Mouse (Mus musculus): ENCODE results near the gene Spata5.

Spata5 gene

GRCm38 (mm10) chr3:37420641-37421040 lies 945 bp downstream of the Spata5 start:
- peak; percentile 67 for DNase-seq (ENCODE audit: low read depth)

GRCm38 (mm10) chr3:37421179-37421578 lies 1.5 kb downstream of the Spata5 start:
- no peak for DNase-seq (ENCODE audit: low read depth)

GRCm38 (mm10) chr3:37426069-37426468 lies 6.4 kb downstream of the Spata5 start:
- no peak for DNase-seq (ENCODE audit: low read depth)

GRCm38 (mm10) chr3:37430359-37430758 lies 10.7 kb downstream of the Spata5 start:
- peak; percentile 22 for DNase-seq (ENCODE audit: low read depth)

GRCm38 (mm10) chr3:37439770-37440169 lies 20.1 kb downstream of the Spata5 start:
- no peak for DNase-seq (ENCODE audit: low read depth)

- no peak for DNase-seq (ENCODE audit: low read depth)
Observed at GRCm38 (mm10) chr3:37443409-37443808, 23.7 kb downstream of the Spata5 start.

- DNase-seq (ENCODE audit: low read depth) = no peak
Observed at GRCm38 (mm10) chr3:37455992-37456391, 36.3 kb downstream of the Spata5 start.

- DNase-seq (ENCODE audit: low read depth) = peak; percentile 35
Observed at GRCm38 (mm10) chr3:37468170-37468569, 48.5 kb downstream of the Spata5 start.

GRCm38 (mm10) chr3:37469353-37469752 lies 49.7 kb downstream of the Spata5 start:
- DNase-seq (ENCODE audit: low read depth) = no peak

- no peak for DNase-seq (ENCODE audit: low read depth)
Observed at GRCm38 (mm10) chr3:37470867-37471266, 51.2 kb downstream of the Spata5 start.

GRCm38 (mm10) chr3:37472461-37472860 lies 52.8 kb downstream of the Spata5 start:
- peak; percentile 60 for DNase-seq (ENCODE audit: low read depth)

- peak; percentile 61 for DNase-seq (ENCODE audit: low read depth)
Observed at GRCm38 (mm10) chr3:37476485-37476884, 56.8 kb downstream of the Spata5 start.

- peak; percentile 42 for DNase-seq (ENCODE audit: low read depth)
Observed at GRCm38 (mm10) chr3:37477438-37478188, 57.9 kb downstream of the Spata5 start.

- peak; percentile 19 for DNase-seq (ENCODE audit: low read depth)
Observed at GRCm38 (mm10) chr3:37479771-37480170, 60.1 kb downstream of the Spata5 start.

GRCm38 (mm10) chr3:37481295-37481694 lies 61.6 kb downstream of the Spata5 start:
- DNase-seq (ENCODE audit: low read depth) = no peak

- peak; percentile 6 for DNase-seq (ENCODE audit: low read depth)
Observed at GRCm38 (mm10) chr3:37482720-37483119, 63.0 kb downstream of the Spata5 start.

- DNase-seq (ENCODE audit: low read depth) = peak; percentile 68
Observed at GRCm38 (mm10) chr3:37483709-37484265, 64.1 kb downstream of the Spata5 start.

GRCm38 (mm10) chr3:37487639-37488038 lies 67.9 kb downstream of the Spata5 start:
- DNase-seq (ENCODE audit: low read depth) = no peak

GRCm38 (mm10) chr3:37488173-37488572 lies 68.5 kb downstream of the Spata5 start:
- no peak for DNase-seq (ENCODE audit: low read depth)

- no peak for DNase-seq (ENCODE audit: low read depth)
Observed at GRCm38 (mm10) chr3:37490025-37490424, 70.3 kb downstream of the Spata5 start.

- no peak for DNase-seq (ENCODE audit: low read depth)
Observed at GRCm38 (mm10) chr3:37500939-37501338, 81.2 kb downstream of the Spata5 start.

- DNase-seq (ENCODE audit: low read depth) = no peak
Observed at GRCm38 (mm10) chr3:37502552-37502951, 82.9 kb downstream of the Spata5 start.

- no peak for DNase-seq (ENCODE audit: low read depth)
Observed at GRCm38 (mm10) chr3:37503846-37504245, 84.2 kb downstream of the Spata5 start.
